Mouse (Mus musculus): ENCODE data around the gene Ybx2. TPM values are rescaled to one million over a fixed set of nuclear protein-coding genes. Genes with fewer than 3 reads are reported as not detected.

Ybx2 gene
- polyA plus RNA-seq, 1 experiment from 2014 or later = 9.3 TPM

- H3K27me3 ChIP-seq = no peaks in the 10 kb centered on the region
- 90% methylated on average over 11 of the region's 11 CpGs for WGBS
- H3K9me3 ChIP-seq = no peaks in the 10 kb centered on the region
- peaks cover 98% of the 10 kb centered on the region for H3K36me3 ChIP-seq
- H3K27ac ChIP-seq = no peak overlapping the region
- ATAC-seq (ENCODE audit: low FRiP score, low read depth) = no peak
- no peak overlapping the region for H3K4me3 ChIP-seq
- peaks cover 7% of the 10 kb centered on the region for H3K4me1 ChIP-seq
- H3K9ac ChIP-seq = no peak overlapping the region
- H3K4me2 ChIP-seq (replicated peaks) = no peak overlapping the region
Measured at GRCm38 (mm10) chr11:69908645-69909044, 27.0 kb upstream of the Ybx2 start.

DNA sequence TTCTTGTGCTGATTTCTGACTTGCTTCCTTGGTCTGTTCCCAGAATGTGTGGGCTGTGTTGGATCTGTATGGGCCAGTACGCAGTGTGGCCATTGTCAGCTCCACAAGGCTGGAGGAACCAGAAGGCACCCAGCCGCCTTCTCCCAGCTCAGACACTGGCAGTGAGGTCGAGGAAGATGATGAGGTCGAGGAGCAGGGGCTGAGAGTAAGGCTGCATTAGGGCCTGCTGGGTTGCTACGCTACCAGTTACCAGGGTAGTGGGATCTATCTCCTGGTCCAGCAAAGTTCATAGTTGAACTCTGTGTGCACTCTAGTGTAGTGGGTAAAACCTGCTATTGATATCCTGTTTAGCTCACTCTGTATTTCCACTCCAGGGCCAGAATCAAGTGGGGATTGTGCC, 26.4 kb upstream of the Ybx2 start:
- no peak overlapping the region for H3K9ac ChIP-seq
- peaks cover 7% of the 10 kb centered on the region for H3K4me1 ChIP-seq
- H3K4me3 ChIP-seq = no peak overlapping the region
- H3K27ac ChIP-seq = no peak overlapping the region
- H3K27me3 ChIP-seq = no peaks in the 10 kb centered on the region
- no peak overlapping the region for H3K4me2 ChIP-seq (replicated peaks)
- H3K36me3 ChIP-seq = peaks cover 93% of the 10 kb centered on the region
- WGBS = 94% methylated on average over 5 of the region's 5 CpGs
- no peaks in the 10 kb centered on the region for H3K9me3 ChIP-seq
- ATAC-seq (ENCODE audit: low FRiP score, low read depth) = no peak

- WGBS = 94% methylated on average over 8 of the region's 8 CpGs
- no peak overlapping the region for H3K27ac ChIP-seq
- no peaks in the 10 kb centered on the region for H3K9me3 ChIP-seq
- H3K4me2 ChIP-seq (replicated peaks) = no peak overlapping the region
- H3K36me3 ChIP-seq = peaks cover 88% of the 10 kb centered on the region
- H3K9ac ChIP-seq = no peak overlapping the region
- H3K4me1 ChIP-seq = peaks cover 14% of the 10 kb centered on the region
- no peak overlapping the region for H3K4me3 ChIP-seq
- H3K27me3 ChIP-seq = no peaks in the 10 kb centered on the region
- ATAC-seq (ENCODE audit: low FRiP score, low read depth) = no peak
Measured at GRCm38 (mm10) chr11:69910177-69910576, 25.4 kb upstream of the Ybx2 start.

DNA sequence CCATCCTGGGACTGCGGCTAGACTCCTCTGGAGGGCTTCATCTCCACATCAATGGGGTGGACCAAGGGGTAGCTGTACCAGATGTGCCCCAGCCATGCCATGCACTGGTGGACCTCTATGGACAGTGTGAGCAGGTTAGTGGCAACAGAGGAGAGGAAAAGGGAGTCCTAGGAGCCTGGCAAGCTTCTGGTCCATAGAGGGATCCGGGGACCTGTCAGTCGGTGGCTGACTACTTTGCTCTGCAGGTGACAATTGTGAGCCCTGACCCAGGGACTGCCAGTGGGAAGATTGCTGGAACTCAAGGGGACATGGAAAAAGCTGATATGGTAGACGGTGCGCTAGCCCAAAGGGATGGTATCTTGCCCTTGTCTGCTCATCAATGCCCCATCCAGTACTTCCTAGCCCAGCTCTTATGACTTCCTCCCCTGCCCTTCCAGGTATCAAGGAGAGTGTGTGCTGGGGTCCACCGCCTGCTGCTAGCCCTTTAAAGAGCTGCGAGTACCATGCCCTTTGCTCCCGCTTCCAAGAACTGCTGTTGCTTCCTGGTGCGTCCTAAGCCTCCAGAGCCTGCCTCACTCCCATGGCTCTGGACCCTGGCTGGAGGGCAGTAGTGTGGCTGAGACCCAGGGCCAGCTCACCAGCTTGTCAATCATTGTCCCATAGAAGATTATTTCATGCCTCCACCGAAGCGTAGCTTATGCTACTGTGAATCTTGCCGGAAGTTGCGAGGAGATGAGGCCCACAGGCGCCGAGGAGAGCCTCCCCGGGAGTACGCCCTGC, 24.6 kb upstream of the Ybx2 start:
- Histone ChIP-seq H3K9me3 (no peaks in the 10 kb centered on the region), H3K4me3 (no peak overlapping the region), H3K36me3 (peaks cover 88% of the 10 kb centered on the region), H3K27me3 (no peaks in the 10 kb centered on the region), H3K4me1 (peaks cover 22% of the 10 kb centered on the region), H3K9ac (no peak overlapping the region), H3K27ac (no peak overlapping the region), H3K4me2 (replicated peaks) (no peak overlapping the region)
- ATAC-seq (ENCODE audit: low FRiP score, low read depth) = no peak
- WGBS = 91% methylated on average over 17 of the region's 17 CpGs

GRCm38 (mm10) chr11:69911701-69912100, 23.9 kb upstream of the Ybx2 start:
- Histone ChIP-seq H3K9ac (no peak overlapping the region), H3K4me2 (replicated peaks) (no peak overlapping the region), H3K27ac (no peak overlapping the region), H3K27me3 (no peaks in the 10 kb centered on the region), H3K36me3 (peaks cover 88% of the 10 kb centered on the region), H3K4me1 (peaks cover 27% of the 10 kb centered on the region), H3K9me3 (no peaks in the 10 kb centered on the region), H3K4me3 (no peak overlapping the region)
- ATAC-seq (ENCODE audit: low FRiP score, low read depth) = no peak
- WGBS = 98% methylated on average over 6 of the region's 6 CpGs

DNA sequence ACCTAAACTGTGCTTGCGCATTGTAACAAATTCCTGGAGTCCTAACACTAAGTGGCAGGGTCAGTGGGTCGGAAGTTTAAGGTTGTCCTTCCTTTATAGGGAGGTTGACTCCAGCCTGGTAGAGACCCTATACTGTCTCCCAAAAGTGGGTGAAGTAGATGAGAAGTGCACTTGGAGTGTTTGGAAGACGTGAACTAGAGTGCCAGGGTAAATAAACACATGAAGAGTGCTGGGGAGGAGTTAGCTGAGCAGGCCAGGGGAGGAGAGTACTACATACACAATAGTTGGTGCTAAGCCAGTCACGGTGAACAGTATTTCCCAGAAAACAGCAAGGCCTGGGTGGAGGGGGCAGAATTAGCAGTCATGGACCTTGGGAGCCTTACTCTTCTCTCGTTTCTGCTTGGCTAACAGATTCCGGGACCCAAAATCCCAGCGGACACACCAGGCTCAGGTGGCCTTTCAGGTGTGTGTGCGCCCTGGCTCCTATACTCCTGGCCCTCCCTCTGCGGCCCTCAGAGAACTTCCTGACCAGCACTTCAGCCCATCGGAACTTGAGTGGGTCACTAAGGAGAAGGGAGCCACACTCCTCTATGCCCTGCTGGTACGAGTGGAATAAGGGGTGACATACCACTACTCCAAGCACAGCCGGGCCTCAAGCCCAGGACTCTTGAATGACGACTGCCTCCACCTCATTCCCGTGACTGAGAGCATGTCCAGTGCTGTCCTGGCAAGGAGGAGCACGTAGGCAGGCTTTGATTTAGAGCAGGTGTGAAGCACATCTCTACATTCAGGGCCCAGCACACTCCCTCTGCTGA, 22.7 kb upstream of the Ybx2 start:
- H3K27ac ChIP-seq = peak overlapping the region; percentile 92; the same call in 1 of the 2 replicates
- no peak for ATAC-seq (ENCODE audit: low FRiP score, low read depth)

DNA sequence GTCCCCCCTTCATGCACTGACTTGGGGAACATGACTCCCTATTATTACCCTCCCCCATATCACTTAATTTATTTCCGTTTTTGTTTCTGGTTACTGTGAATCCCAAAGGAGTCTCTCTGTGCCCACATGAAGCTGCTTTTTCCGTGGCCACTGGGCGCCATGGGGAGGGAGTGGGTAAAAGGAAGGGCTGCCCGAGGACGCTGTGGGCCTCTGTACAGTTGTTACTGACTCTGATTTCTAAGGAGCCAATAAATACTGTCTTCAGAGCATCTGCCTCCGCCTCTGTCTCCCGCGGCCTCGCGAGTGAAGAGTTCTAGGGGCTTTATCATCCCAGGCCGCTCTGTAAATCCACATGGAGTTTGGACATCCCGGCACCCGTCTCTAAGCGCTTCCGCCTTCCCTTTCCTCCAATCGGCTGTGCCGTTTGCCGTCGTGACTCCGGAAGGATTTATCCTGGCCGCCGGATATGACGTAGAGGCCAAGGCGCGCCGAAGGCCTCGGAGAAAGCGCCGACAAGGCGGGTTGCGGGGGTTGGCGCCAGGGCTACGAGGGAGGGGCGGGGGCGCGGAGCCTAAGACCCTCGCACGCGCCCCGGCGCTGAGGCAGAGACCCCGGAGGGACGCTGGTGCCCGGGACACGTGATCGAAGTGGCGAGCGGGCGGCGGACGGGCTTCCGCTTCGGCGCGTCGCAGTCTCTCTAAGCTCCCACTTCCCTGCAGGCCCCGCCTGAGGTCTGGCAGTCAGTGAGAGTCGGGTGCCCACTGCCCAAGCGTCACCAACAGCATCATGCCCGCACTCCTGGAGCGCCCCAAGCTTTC, 21.8 kb upstream of the Ybx2 start, which contains the start of gene Gps2:
Gene Gps2 (plus strand): TSS at position 335 of the 818 bp plus-strand sequence.
- no peaks in the 10 kb centered on the region for H3K27me3 ChIP-seq
- H3K27ac ChIP-seq = peak within 1 kb of the TSS; percentile 92
- peak within 1 kb of the TSS; percentile 92 for H3K9ac ChIP-seq
- H3K9me3 ChIP-seq = no peaks in the 10 kb centered on the region
- ATAC-seq (ENCODE audit: low FRiP score, low read depth) = peak; percentile 91
- H3K36me3 ChIP-seq = peaks cover 88% of the 10 kb centered on the region
- peaks cover 35% of the 10 kb centered on the region for H3K4me1 ChIP-seq
- peak within 1 kb of the TSS; percentile 81 for H3K4me2 ChIP-seq (replicated peaks)
- peak within 1 kb of the TSS; percentile 87 for H3K4me3 ChIP-seq
- 2% methylated on average over 61 of the region's 61 CpGs for WGBS

More for the DNA sequence above, 22.7 kb upstream of the Ybx2 start:
- Histone ChIP-seq H3K36me3 (peaks cover 88% of the 10 kb centered on the region), H3K4me1 (peaks cover 27% of the 10 kb centered on the region), H3K4me2 (replicated peaks) (peak overlapping the region; percentile 81), H3K9me3 (no peaks in the 10 kb centered on the region), H3K9ac (peak overlapping the region; percentile 92), H3K4me3 (peak overlapping the region; percentile 87), H3K27me3 (no peaks in the 10 kb centered on the region)
- WGBS = 78% methylated on average over 15 of the region's 15 CpGs

DNA sequence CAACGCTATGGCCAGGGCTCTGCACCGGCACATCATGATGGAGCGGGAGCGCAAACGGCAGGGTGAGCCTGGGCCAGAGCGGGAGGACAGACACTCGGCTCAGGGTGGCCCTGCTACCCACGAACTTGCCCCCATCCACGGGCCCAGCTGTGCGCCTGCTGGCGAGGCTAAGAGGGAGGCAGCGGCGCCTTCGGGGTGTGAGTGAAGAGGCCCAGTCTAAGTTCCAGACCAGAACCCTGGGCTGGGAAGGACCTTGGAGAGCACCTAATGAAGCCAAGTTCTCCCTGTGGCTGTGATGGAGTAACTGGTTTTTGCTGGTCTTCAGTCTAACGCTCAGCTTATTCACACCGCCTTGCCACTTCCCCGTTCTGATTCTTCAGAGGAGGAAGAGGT, 21.2 kb upstream of the Ybx2 start:
- under 1% methylated on average over 17 of the region's 17 CpGs for WGBS
- Histone ChIP-seq H3K27me3 (no peaks in the 10 kb centered on the region), H3K4me3 (peak overlapping the region; percentile 87), H3K4me2 (replicated peaks) (peak overlapping the region; percentile 81), H3K27ac (peak overlapping the region; percentile 92), H3K36me3 (peaks cover 88% of the 10 kb centered on the region), H3K9me3 (no peaks in the 10 kb centered on the region), H3K4me1 (peaks cover 41% of the 10 kb centered on the region), H3K9ac (peak overlapping the region; percentile 92)
- no peak for ATAC-seq (ENCODE audit: low FRiP score, low read depth)

DNA sequence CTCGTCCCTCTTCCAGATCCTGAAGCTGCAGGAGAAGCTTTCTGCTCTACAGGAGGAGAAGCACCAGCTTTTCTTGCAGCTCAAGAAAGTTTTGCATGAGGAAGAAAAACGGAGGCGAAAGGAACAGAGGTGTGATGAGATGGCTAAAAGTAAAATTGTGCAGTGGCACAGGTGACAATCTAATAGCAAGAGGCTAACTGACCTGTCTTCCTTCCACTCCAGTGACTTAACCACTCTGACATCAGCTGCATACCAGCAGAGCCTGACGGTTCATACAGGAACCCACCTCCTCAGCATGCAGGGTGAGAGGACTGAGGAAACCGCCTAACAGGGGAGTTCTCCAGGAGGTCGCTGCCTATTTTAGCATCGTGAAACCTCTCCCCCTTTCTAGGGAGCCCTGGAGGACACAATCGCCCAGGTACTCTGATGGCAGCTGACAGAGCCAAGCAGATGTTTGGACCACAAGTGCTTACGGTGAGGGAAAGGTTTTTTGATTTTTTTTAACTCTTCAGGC, 20.6 kb upstream of the Ybx2 start:
- H3K9me3 ChIP-seq = no peaks in the 10 kb centered on the region
- H3K4me1 ChIP-seq = peaks cover 45% of the 10 kb centered on the region
- H3K4me2 ChIP-seq (replicated peaks) = peak overlapping the region; percentile 81
- ATAC-seq (ENCODE audit: low FRiP score, low read depth) = no peak
- 32% methylated on average over 9 of the region's 9 CpGs for WGBS
- H3K27me3 ChIP-seq = no peaks in the 10 kb centered on the region
- H3K4me3 ChIP-seq = peak overlapping the region; percentile 87
- H3K9ac ChIP-seq = peak overlapping the region; percentile 92
- peaks cover 84% of the 10 kb centered on the region for H3K36me3 ChIP-seq
- no peak overlapping the region for H3K27ac ChIP-seq

GRCm38 (mm10) chr11:69915667-69916627, 19.6 kb upstream of the Ybx2 start:
- Histone ChIP-seq H3K4me3 (peak overlapping the region; percentile 87), H3K9ac (peak overlapping the region; percentile 3; the same call in 1 of the 2 replicates), H3K4me2 (replicated peaks) (peak overlapping the region; percentile 81), H3K4me1 (peaks cover 45% of the 10 kb centered on the region), H3K36me3 (peaks cover 74% of the 10 kb centered on the region), H3K9me3 (no peaks in the 10 kb centered on the region), H3K27me3 (no peaks in the 10 kb centered on the region), H3K27ac (no peak overlapping the region)
- WGBS = 76% methylated on average over 5 of the region's 5 CpGs
- no peak for ATAC-seq (ENCODE audit: low FRiP score, low read depth)

Measured in limb, embryonic 13.5 days (tissue).